Mouse (Mus musculus): ENCODE measurements around the gene Fuca1. TPM values are rescaled to one million over a fixed set of nuclear protein-coding genes. Genes with fewer than 3 reads are reported as not detected.
"Not testable (repeated sequence)": the region's sequence is repeated elsewhere in the genome, so short reads cannot be mapped to it uniquely, and the experiment has no call there.

The Fuca1 gene
- total RNA-seq, 2 experiments from 2014 or later, result 31.7 to 40.0 TPM

- DNase-seq (ENCODE audit: low spot score in 2 of 2), result no peak
- intact Hi-C loops (cut with DNase I), result no loop called here
Measured at GRCm38 (mm10) chr4:135968271-135968869, 47.8 kb downstream of the Fuca1 start.

- no peak for DNase-seq (ENCODE audit: low spot score in 2 of 2)
Measured at GRCm38 (mm10) chr4:135969070-135969750, 48.7 kb downstream of the Fuca1 start.

GRCm38 (mm10) chr4:135970585-135970984 lies 50.0 kb downstream of the Fuca1 start:
- intact Hi-C loops (cut with DNase I), result no loop called here

More at GRCm38 (mm10) chr4:135969070-135969750, 48.7 kb downstream of the Fuca1 start:
- intact Hi-C loops (cut with DNase I), result no loop called here

GRCm38 (mm10) chr4:135971805-135972555 lies 51.4 kb downstream of the Fuca1 start:
- no peak for DNase-seq (ENCODE audit: low spot score in 2 of 2)
- intact Hi-C loops (cut with DNase I), result no loop called here

More at GRCm38 (mm10) chr4:135970585-135970984, 50.0 kb downstream of the Fuca1 start:
- no peak for DNase-seq (ENCODE audit: low spot score in 2 of 2)

GRCm38 (mm10) chr4:135972556-135972906 lies 52.0 kb downstream of the Fuca1 start, which contains the start of gene Lypla2:
Gene Lypla2 (minus strand): TSS chr4:135972626.
- DNase-seq (ENCODE audit: low spot score in 2 of 2), result peak; percentile 93 to 94
- intact Hi-C loops (cut with DNase I), result no loop called here

- no peak for DNase-seq (ENCODE audit: low spot score in 2 of 2)
- intact Hi-C loops (cut with DNase I), result no loop called here
Measured at GRCm38 (mm10) chr4:135972911-135973811, 52.6 kb downstream of the Fuca1 start.

GRCm38 (mm10) chr4:135976146-135976545 lies 55.6 kb downstream of the Fuca1 start:
- peak in 1 of 2 experiments; percentile 1 for DNase-seq (ENCODE audit: low spot score in 2 of 2)
- intact Hi-C loops (cut with DNase I), result no loop called here

GRCm38 (mm10) chr4:135980223-135980622 lies 59.7 kb downstream of the Fuca1 start:
- DNase-seq (ENCODE audit: low spot score in 2 of 2); intact Hi-C loops (cut with DNase I): not testable (repeated sequence)

GRCm38 (mm10) chr4:135981524-135982063 lies 61.1 kb downstream of the Fuca1 start:
- intact Hi-C loops (cut with DNase I), result no loop called here
- peak; percentile 69 to 71 for DNase-seq (ENCODE audit: low spot score in 2 of 2)

- DNase-seq (ENCODE audit: low spot score in 2 of 2), result no peak
- intact Hi-C loops (cut with DNase I), result no loop called here
Measured at GRCm38 (mm10) chr4:135984556-135984955, 64.0 kb downstream of the Fuca1 start.

- DNase-seq (ENCODE audit: low spot score in 2 of 2), result no peak
Measured at GRCm38 (mm10) chr4:135985193-135985592, 64.7 kb downstream of the Fuca1 start.

GRCm38 (mm10) chr4:135985769-135986168 lies 65.2 kb downstream of the Fuca1 start:
- intact Hi-C loops (cut with DNase I), result loop anchor here (5.0 kb wide), 1 partner anchor 37 kb away; the partner anchor contains the start of gene Eloa
- no peak for DNase-seq (ENCODE audit: low spot score in 2 of 2)

More at GRCm38 (mm10) chr4:135985193-135985592, 64.7 kb downstream of the Fuca1 start:
- intact Hi-C loops (cut with DNase I), result loop anchor here (5.0 kb wide), 1 partner anchor 37 kb away; the partner anchor contains the start of gene Eloa

GRCm38 (mm10) chr4:135986301-135986942 lies 65.9 kb downstream of the Fuca1 start:
- DNase-seq (ENCODE audit: low spot score in 2 of 2), result no peak
- intact Hi-C loops (cut with DNase I), result loop anchor here (5.0 kb wide), 1 partner anchor 36 kb away; the partner anchor contains the start of gene Eloa

GRCm38 (mm10) chr4:135986943-135987710 lies 66.6 kb downstream of the Fuca1 start, which contains the start of gene Pithd1:
Gene Pithd1 (minus strand): TSS chr4:135987264.
- intact Hi-C loops (cut with DNase I), result loop anchor here (5.0 kb wide), 1 partner anchor 35 kb away; the partner anchor contains the start of gene Eloa
- peak; percentile 92 to 94 for DNase-seq (ENCODE audit: low spot score in 2 of 2)

- no peak for DNase-seq (ENCODE audit: low spot score in 2 of 2)
- intact Hi-C loops (cut with DNase I), result loop anchor here (5.0 kb wide), 1 partner anchor 35 kb away; the partner anchor contains the start of gene Eloa
Measured at GRCm38 (mm10) chr4:135987714-135988113, 67.2 kb downstream of the Fuca1 start.

Data from left cerebral cortex, postnatal 36 days (tissue).